Mouse (Mus musculus): ENCODE data around the gene Coq3. TPM values are rescaled to one million over a fixed set of nuclear protein-coding genes. Genes with fewer than 3 reads are reported as not detected.

The Coq3 gene
- polyA plus RNA-seq (2017; shearing (Covaris generic)), result 3.3 TPM

GRCm38 (mm10) chr4:21879565-21880220 is at the start of gene Coq3:
Gene Coq3 (plus strand): TSS chr4:21879673.

GRCm38 (mm10) chr4:21847481-21848286 is 31.8 kb upstream of the Coq3 start, which contains the start of gene Pnisr:
Gene Pnisr (plus strand): TSS chr4:21847583.

GRCm38 (mm10) chr4:21930971-21931771 is 51.7 kb downstream of the Coq3 start, which contains the start of gene Faxc:
Gene Faxc (plus strand): TSS chr4:21931329.

Other genes starting within 250 kb of the Coq3 start
- 0.16 TPM for gene Prdm13, start 193.7 kb upstream of the Coq3 start, polyA plus RNA-seq (2017; shearing (Covaris generic))
- gene Ccnc, start 152.0 kb upstream of the Coq3 start, polyA plus RNA-seq (2017; shearing (Covaris generic)), result 17.9 TPM
- 26.5 TPM for gene Usp45, start 112.5 kb upstream of the Coq3 start, polyA plus RNA-seq (2017; shearing (Covaris generic))
- gene Tstd3, start 112.5 kb upstream of the Coq3 start, polyA plus RNA-seq (2017; shearing (Covaris generic)), result 3.7 TPM
- gene Pnisr, start 32.1 kb upstream of the Coq3 start, polyA plus RNA-seq (2017; shearing (Covaris generic)), result 156 TPM
- not detected for gene Faxc, start 51.7 kb downstream of the Coq3 start, polyA plus RNA-seq (2017; shearing (Covaris generic))

Data from naive thymus-derived CD4-positive, alpha-beta T cell, adult 5 months (primary cell).